Mouse (Mus musculus) CD4-positive helper T cell, adult 2 months (primary cell): ENCODE measurements around the gene Cdc34b.

Experiments
- DNase-seq: peaks from one replicate; pipeline ENCODE4 v3.0.0-alpha.2; 2012; ENCODE audit warnings: low read depth, missing footprints, low spot score

Cdc34b gene

DNA sequence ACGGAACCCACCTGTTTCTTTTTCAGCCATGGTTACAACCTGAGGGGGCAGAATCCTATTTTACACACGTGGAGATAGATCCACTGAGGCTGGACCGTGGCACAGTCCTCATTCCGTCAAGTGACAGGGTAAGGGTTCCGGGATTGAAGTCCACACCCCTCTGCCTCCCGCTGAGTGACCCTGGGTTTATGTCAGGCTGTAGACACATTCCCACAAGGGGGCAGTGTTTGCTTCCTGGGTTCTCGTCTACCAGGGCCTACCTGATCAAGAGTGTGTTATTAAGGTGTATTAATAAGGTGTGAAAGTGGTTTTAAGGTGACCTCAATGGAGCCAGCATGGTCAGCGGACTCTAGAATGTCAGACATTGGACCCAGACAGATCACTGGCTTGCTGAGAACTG lies 8.8 kb upstream of the Cdc34b start:
- peak; percentile 41 for DNase-seq

DNA sequence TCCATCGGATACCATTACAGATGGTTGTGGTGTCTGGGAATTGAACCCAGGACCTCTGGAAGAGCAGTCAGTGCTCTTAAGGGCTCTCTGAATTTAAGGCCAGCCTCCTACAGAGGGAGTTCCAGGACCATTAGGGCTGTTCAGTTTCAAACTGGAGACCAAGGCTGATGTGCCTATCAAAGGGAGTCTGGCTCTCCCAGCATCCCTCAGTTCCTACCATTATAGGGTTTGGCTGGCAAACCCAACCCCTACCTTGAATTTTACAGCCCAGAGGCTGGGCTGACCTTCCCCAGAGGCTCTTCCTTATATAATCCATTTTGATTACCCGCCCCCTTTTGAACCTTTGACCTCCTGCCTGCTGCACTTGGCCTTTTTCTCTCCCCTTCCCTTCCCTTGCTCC lies 5.8 kb upstream of the Cdc34b start:
- DNase-seq = no peak

DNA sequence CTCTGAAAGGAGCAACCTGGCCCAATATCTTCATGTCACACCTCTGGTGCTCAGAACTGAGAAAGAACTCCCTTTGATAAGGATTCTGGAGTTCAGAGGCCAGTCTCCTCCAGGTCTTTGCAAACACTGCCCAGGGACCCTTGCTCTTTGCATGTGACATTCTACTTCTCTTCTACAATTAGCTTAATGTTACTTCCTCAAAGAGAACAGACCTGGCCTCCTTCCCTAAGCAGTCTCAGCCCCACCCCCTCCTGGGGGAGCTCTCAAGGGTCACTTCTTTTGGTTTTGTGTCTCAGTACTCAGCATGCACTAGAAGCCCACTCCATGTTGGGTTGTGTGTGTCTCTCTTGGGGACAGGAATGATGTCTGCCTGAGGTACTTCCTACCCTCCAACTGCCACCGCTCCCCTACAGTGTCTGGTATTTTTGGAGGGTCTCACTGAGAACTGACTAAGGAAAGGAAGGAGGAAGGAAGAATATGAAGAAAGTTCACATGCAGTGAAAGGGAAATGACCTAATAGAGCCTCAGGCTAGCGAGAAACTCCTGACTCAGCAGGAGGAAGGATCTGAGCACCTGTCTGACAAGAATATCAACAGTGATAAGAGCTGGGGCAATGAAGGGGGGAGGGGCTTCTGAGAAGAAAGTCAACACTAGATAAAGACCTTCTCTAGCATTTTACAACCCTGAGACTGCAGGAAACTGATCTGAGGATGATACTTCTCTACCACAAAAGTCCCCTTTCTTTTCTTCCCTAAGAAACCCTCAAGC lies 11.5 kb downstream of the Cdc34b start:
- DNase-seq = peak; percentile 13

DNA sequence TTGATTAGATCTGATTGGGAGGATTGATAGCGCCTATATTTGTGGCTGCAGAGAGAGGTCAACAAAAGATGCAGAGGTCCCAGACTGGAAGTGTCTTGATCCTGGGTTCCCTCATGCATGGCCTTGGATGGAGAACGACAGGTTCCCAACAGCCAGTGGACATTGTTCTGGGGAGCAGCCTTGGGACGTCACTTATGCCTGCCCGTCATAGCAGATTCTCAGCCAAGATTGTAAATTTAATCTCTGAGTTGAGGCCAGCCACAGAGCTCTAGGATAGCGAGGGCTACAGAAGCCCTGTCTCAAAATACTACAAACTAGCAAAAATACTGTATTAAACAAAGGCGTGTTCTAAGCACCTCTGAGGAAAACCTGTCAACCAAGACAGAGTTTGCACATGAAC lies 18.3 kb downstream of the Cdc34b start:
- no peak for DNase-seq

DNA sequence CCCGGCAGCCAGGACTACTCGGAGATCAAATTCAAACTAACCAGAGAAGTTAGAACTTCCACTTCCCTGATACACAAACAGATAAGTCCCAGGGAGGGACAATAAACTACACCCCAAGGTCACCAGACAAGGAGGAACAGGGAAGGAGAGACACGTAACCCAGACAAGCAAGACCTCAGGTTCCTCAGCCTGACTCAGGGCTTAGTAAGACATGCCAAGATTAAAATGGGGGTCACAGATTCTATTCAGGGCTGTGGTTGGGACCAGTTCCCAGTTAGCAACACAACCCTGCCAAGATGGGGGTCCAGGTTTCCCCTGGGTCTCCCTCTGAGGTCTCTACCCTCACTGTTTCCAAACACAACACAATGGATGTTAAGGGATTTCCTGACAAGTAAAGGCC lies 18.8 kb downstream of the Cdc34b start:
- DNase-seq = no peak

DNA sequence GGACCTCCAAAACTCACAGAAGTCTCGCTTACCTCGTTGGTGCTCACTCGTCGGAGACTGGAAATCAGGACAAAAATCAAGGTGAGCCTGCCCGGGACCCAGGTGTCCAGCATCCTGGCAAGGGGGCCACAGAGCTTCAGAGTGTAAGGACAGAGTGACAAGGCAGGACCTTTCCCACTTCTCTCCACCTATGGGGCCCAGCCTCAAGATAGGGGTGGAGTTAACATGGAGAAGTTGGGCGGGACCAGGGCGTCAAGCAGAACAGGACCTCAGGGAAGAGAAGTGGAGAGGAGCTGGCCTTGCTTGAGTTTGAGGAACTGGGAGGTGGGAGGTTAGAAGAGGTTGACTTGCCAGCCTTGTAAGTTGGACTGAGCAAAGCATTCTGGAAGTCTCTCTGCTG lies 19.2 kb downstream of the Cdc34b start:
- DNase-seq = no peak

DNA sequence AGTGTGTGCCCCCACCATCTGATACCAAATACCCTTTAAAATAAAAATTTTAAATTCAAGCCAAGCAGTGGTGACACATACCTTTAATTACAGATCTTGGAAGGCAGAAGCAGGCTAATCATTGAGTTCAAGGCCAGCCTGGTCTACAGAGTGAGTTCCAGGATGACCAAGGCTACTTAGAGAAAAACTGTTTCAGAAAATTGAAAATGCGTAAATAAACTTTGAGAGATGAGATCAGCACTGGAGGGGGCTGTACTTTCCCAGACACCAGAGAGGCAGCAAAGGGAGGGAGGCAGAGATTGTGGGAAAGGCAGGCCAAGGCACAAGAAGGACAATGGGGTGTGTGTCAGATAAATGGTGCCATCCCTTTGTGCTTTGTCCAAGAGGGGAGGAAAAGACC lies 20.7 kb downstream of the Cdc34b start:
- DNase-seq = no peak

DNA sequence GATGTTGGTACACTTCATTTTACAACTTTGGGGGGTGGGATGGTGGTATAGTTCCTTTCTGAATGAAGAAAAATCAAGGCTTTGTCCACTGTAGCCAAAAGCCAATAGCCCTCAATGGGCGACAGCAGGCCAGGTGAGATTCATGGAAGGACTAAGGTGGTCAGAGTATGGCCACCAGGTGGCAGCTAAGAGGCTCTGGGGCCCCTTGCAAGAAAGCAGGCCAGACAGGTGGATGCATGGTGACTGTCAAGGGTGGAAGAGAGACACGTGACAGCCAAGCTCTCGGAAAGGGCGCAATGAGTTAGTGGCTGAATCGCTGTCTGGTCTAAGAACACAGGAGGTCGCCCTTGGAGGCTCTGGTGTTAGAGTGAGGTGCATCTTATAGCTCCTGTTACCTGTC lies 21.2 kb downstream of the Cdc34b start:
- no peak for DNase-seq

DNA sequence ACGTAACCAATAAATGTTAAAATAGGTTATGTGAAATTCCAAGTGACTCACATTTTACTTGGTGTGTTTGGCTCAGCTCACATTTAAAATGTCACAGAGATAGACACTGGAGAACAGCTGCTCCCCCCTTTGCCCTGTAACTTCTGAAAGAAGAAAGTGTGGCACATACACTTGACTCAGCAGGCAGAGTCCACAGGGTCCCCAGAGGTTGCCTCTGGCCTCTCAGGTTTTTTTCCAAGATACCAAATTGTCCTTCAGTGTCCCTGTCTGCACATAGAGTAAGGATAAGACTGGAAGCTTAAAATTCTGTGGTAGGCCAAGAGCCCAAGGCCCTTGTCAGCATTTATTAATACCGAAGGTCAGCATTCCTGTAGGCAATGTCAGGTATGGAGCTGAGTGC lies 25.7 kb downstream of the Cdc34b start:
- no peak for DNase-seq

DNA sequence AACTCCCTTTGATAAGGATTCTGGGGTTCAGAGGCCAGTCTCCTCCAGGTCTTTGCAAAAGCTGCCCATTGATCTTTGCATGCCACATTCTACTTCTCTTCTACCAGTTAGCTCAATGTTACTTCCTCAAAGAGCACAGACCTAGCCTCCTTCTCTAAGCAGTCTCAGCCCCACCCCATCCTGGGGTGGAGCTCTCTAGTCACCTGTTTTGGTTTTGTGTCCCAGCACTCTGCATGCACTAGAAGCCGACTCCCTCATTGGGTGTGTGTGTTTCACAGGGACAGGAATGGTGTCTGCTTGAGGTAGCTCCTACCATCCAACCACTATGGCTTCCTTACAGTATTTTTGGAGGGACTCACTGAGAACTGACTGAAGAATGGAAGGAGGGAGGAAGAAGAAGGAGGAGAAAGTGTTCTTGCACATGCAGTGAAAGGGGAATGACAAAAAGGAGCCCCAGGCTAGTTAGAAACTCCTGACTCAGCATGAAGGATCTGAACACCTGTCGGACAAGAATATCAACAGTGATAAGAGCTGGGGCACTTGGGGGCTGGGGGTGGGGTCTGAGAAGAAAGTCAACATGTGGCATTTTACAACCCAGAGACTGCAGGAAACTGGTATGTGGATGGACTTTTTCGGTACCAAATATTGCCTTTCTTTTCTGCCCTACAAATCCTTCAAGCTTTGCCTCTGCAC lies 30.9 kb downstream of the Cdc34b start:
- DNase-seq = no peak

DNA sequence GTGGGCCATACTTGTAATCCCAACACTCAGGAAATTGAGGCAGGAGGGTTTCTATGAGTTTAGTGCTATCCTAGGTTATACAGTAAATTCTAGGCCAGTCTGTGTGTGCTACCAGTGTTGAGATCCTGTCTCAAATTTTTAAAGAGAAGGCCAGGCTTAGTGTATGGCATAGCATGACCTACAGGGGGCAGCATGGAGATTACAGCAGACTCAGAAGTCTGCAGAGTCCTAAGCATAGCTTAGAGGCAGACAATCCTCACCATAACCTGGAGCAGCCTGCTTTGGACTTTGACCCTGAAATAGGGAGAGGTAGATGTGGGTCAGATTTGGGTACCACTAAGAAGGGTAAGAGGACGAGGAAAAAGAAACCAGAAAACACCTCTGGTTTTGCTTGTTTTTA lies 32.3 kb downstream of the Cdc34b start:
- DNase-seq = no peak

DNA sequence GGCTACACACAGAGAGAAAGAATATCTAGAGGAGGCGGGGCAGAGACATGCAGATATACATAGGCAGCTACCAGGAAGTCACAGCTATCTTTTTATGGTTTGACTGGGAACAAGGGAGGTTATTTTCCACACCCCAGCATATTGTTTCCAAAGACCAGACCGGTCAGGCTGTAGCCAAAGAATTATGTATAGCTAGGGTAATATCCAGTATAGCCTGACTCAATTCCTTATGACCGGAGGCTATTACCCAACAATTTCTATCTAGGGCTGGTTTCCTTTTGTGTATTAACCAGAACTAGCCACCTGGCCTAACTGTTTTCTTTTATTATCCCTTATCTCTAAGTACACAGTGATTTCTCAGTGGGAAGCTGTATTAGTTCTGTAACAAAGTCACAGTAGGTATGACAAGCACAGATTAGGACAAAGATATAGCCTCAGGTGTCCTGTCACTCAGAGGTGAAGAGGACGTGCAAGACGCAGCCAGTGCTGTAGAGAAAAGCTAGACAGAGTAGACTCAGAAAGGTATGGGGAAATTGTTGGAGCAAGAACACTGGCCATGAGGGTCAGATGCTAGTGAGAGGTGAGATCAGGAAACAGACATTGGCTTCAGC lies 33.4 kb downstream of the Cdc34b start:
- no peak for DNase-seq

DNA sequence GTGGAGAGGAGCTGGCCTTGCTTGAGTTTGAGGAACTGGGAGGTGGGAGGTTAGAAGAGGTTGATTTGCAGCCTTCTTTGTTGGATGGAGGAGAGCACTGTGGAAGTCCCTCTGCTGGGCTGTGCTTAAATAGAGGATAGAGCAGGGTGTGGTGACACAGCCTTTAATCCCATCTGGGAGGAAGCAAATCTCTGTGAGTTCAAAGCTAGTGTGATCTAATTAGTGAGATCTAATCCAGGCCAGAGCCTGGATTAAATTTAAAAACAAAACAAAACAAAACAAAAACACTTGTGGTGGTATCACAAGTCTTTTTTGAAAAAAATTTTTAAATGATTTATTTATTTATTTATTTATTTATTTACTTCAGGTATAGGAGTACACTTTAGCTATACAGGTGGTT lies 41.0 kb downstream of the Cdc34b start, which contains the start of gene Tmem92:
Gene Tmem92 (minus strand): TSS at position 101 of the 400 bp plus-strand sequence.
- no peak for DNase-seq

DNA sequence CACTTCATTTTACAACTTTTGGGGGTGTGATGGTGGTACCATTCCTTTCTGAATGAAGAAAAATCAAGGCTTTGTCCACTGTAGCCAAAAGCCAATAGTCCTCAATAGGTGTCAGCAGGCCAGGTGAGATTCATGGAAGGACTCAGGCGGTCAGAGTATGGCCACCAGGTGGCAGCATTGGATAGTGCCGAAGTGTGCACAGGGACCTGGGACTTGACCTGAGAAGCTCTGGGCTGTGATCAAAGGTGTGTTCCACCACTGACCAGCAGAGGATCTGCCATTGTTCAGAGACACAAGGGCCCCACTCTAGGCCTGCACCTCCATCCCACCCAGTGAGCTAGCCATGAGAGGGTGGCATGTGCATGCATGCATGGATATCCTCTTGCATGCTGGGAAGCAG lies 43.7 kb downstream of the Cdc34b start:
- DNase-seq = peak; percentile 49

DNA sequence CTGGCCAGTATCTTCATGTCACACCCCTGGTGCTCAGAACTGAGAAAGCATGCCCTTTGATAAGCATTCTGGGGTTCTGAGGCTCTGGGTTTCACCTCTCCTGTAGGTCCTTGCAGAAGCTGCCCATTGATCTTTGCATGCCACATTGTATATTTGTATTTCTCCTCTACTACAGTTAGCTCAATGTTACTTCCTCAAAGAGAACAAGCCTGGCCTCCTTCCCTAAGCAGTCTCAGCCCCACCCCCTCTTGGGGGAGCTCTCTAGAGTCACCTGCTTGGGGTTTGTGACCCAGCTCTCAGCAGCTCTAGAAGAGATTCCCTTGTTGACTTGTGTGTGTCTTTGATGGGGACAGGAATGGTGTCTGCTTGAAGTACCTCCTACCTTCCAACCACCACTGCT lies 50.1 kb downstream of the Cdc34b start:
- DNase-seq = no peak
